Mouse (Mus musculus) neural tube, embryonic 12.5 days (tissue): ENCODE measurements around the gene Trim2. TPM values are rescaled to one million over a fixed set of nuclear protein-coding genes. Genes with fewer than 3 reads are reported as not detected.
A peak's percentile ranks its signal among the peaks of the same experiment; 100 is the strongest.

Experiments
- ATAC-seq: fragments of 200-750 bp; cut with Nextera tagmentation; 2 replicates; pipeline ENCODE4 v1.8.0; 2017; ENCODE audit warnings: low read depth, mild to moderate bottlenecking, moderate TSS enrichment, moderate library complexity; ENCODE audit not compliant: low FRiP score
- H3K27ac ChIP-seq: fragments of 300-500 bp; sonication (generic); 2 replicates; pipeline ENCODE4 v1.5.1; 2016
- H3K27me3 ChIP-seq: fragments of 300-500 bp; sonication (generic); replicated peaks from 2 replicates; pipeline ENCODE4 v1.6.1; 2016; ENCODE audit warnings: mild to moderate bottlenecking
- H3K36me3 ChIP-seq: fragments of 300-500 bp; sonication (generic); 2 replicates; pipeline ENCODE4 v1.6.1; 2016; ENCODE audit warnings: mild to moderate bottlenecking
- H3K4me1 ChIP-seq: fragments of 300-500 bp; sonication (generic); 2 replicates; pipeline ENCODE4 v1.6.1; 2016
- H3K4me2 ChIP-seq: fragments of 300-500 bp; sonication (generic); replicated peaks from 2 replicates; pipeline ENCODE4 v1.6.1; 2016; ENCODE audit warnings: mild to moderate bottlenecking
- H3K4me3 ChIP-seq: fragments of 300-500 bp; sonication (generic); 2 replicates; pipeline ENCODE4 v1.5.1; 2016
- H3K9ac ChIP-seq: fragments of 300-500 bp; sonication (generic); 2 replicates; pipeline ENCODE4 v1.6.1; 2016; ENCODE audit warnings: mild to moderate bottlenecking
- H3K9me3 ChIP-seq: fragments of 300-500 bp; sonication (generic); 2 replicates; pipeline ENCODE4 v1.6.1; 2016; ENCODE audit warnings: mild to moderate bottlenecking
- WGBS: fragments of 180-500 bp; shearing (Covaris S2); methylation state at CpG from one replicate; pipeline ENCODE4 v1.1.7; 2016; 5-methylcytosine and 5-hydroxymethylcytosine counted together
- polyA plus RNA-seq: library from polyadenylated mRNA; unstranded; fragments of >200 nt; fragmentation: Nextera tagmentation; extraction: Ambion mirVana; gene quantifications from 2 replicates; pipeline ENCODE4 v1.2.1, GENCODE M21; 2016

Trim2 gene
- polyA plus RNA-seq, 1 experiment from 2014 or later, result 151 TPM

DNA sequence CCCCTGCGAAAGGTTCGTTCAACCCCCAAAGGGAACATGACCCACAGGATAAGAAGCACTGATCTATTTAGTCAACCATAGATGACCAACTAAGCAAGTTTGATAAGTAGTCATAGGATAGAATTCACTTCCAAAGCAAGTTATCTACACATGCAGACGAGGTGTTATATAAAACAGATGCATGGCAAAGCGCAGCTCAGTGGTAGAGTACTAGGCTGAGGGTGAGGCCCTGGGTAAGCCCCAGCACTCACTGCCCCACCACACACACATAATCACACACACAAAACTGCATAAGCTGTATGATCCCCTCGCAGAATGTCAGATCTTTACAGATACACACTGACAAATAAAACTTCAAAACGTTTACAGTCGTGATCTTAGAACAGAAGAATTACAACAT, 170.2 kb downstream of the Trim2 start:
- H3K27me3 ChIP-seq, result no peaks in the 10 kb centered on the region
- no peak overlapping the region for H3K4me2 ChIP-seq
- no peak for ATAC-seq
- H3K4me1 ChIP-seq, result no peaks in the 10 kb centered on the region
- H3K9ac ChIP-seq, result no peak overlapping the region
- H3K9me3 ChIP-seq, result no peaks in the 10 kb centered on the region
- H3K4me3 ChIP-seq, result no peak overlapping the region
- H3K36me3 ChIP-seq, result no peaks in the 10 kb centered on the region
- WGBS, result 89% methylated on average over 7 of the region's 7 CpGs
- no peak overlapping the region for H3K27ac ChIP-seq

DNA sequence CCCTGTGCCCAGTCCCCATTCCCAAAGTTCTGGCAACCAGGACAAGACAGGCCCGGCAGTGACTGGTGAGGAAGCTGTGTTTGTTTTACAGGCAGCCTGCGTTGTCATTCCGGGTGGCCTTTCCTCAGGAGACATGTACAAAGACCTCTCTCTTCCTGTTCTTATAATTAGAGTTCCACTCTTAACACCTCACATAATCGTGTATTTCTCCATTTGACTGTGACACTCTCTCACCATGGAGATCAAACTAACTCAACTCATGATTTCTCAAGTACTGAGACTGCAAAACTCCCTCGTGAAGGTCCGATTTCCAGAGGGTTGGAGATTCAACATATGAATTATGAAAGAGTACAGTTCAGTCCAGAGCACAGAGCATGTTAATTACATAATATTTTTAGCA, 170.7 kb downstream of the Trim2 start:
- no peak overlapping the region for H3K9ac ChIP-seq
- no peak overlapping the region for H3K4me3 ChIP-seq
- H3K4me2 ChIP-seq, result 0 out of 2 replicates have a peak overlapping the region, but pooled peaks have one; percentile 3
- H3K36me3 ChIP-seq, result no peaks in the 10 kb centered on the region
- H3K27ac ChIP-seq, result no peak overlapping the region
- no peaks in the 10 kb centered on the region for H3K9me3 ChIP-seq
- 73% methylated on average over 6 of the region's 6 CpGs for WGBS
- H3K4me1 ChIP-seq, result no peaks in the 10 kb centered on the region
- no peaks in the 10 kb centered on the region for H3K27me3 ChIP-seq
- no peak for ATAC-seq

DNA sequence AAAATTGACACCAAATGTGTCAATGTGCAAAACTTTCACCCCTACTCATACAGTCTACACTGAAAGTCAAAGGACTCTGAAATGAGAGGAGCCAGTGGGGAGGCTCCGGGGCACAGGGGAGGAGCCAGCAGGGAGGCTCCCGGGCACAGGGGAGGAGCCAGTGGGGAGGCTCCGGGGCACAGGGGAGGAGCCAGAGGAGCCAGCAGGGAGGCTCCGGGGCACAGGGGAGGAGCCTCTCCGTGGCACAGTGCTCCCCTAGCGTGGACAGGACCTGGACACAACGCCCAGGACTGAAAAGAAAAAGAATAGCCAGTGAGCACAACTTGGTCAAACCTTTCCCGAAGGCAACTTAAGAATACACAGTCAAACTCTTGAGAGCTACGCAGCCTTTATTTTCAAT, 171.3 kb downstream of the Trim2 start:
- 30% methylated on average over 9 of the region's 9 CpGs for WGBS
- Histone ChIP-seq H3K9ac (no peak overlapping the region), H3K9me3 (no peaks in the 10 kb centered on the region), H3K36me3 (no peaks in the 10 kb centered on the region), H3K4me2 (0 out of 2 replicates have a peak overlapping the region, but pooled peaks have one; percentile 3), H3K4me3 (no peak overlapping the region), H3K27ac (no peak overlapping the region), H3K27me3 (no peaks in the 10 kb centered on the region), H3K4me1 (no peaks in the 10 kb centered on the region)
- ATAC-seq, result no peak

DNA sequence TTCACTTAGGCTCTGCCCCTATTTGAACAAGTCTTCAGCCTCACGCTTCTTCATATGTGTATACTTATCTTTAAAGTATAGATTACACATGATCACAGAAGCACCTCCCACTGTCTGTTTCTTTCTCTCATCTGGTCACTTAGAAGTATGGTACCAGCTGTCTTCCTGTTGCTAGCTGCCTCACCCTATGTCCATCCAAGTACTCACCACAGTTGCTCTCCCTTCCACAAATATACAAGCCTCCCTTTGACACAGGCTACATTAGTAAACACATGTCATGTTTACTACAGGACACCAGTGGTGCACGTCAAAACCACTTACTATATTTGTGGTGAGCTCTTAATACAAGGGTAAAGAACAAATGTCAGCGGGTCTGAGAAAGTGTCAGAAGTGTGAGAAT, 175.3 kb downstream of the Trim2 start:
- Histone ChIP-seq H3K9me3 (no peaks in the 10 kb centered on the region), H3K4me2 (no peak overlapping the region), H3K4me3 (no peak overlapping the region), H3K27me3 (no peaks in the 10 kb centered on the region), H3K9ac (no peak overlapping the region), H3K36me3 (no peaks in the 10 kb centered on the region), H3K27ac (no peak overlapping the region), H3K4me1 (no peaks in the 10 kb centered on the region)
- WGBS, result 93% methylated on average over 3 of the region's 3 CpGs
- no peak for ATAC-seq

DNA sequence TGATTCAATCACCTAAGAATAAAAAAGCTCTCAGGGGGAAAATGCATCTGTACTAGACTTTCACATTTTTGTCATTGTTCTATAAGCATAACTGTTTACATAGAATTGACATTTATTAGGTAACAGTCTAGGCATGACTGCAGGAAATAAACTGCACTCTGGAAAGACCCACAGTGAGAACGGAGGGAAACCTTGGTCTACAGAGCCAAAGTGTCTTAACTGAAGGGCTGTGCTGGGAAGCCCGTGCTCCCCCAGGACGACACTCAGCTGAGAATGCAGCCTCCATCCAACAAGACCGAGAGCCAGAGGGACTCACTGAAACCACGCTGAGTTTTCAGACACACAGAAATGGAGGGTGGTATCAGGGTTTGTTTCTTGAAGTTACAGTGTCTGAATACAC, 175.9 kb downstream of the Trim2 start:
- Histone ChIP-seq H3K9ac (no peak overlapping the region), H3K4me1 (no peaks in the 10 kb centered on the region), H3K36me3 (no peaks in the 10 kb centered on the region), H3K4me3 (no peak overlapping the region), H3K4me2 (no peak overlapping the region), H3K9me3 (no peaks in the 10 kb centered on the region), H3K27ac (no peak overlapping the region), H3K27me3 (no peaks in the 10 kb centered on the region)
- 69% methylated on average over 5 of the region's 5 CpGs for WGBS
- no peak for ATAC-seq

DNA sequence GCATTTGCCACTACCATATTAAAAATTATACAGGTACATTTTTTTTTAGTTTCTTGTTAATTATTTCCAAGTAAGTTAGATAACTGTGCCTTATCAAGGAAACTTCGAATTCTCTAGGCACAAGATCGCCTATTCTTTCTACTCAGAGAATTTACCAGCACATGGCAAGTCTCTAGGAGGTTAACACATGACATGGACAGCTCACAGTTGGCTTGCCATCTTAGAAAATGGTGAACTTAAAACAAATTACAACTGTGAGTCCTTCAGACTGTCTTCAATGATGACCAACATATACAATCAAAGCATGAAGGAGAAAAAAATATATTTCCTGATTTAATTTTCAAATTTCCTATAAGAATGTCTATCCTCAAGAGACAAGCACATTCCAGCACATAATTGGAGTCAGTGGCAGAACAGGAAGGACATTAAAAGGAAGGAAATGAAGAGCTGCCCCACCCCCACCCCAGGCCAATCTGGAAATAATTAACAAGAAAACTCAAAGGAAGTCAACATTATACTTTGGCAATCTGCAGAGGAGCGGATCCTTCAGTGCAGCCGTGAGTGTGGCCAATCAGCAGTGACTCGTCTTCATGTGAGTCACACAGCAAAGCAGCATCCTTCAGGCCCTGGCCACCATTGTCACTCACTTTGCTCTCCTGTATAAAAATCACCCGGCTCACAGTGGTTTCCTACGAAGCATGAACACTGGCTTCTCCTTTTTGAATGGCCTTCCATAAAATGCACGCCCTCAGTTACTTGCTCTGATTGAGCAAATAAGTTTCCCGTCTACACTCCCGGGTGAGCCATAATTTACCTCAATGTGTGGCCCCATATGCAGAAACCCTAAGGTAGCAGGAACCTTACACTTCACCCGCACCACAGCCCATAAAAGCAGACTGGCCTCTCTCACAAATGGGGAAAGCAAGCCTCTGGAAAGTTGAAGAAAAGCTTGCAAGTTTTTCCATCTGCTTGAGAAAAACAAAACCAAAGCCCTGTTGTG, 177.5 kb downstream of the Trim2 start:
- no peaks in the 10 kb centered on the region for H3K9me3 ChIP-seq
- H3K4me2 ChIP-seq, result no peak overlapping the region
- no peak overlapping the region for H3K27ac ChIP-seq
- no peaks in the 10 kb centered on the region for H3K36me3 ChIP-seq
- H3K4me1 ChIP-seq, result no peaks in the 10 kb centered on the region
- ATAC-seq, result no peak
- H3K27me3 ChIP-seq, result no peaks in the 10 kb centered on the region
- WGBS, result 36% methylated on average over 11 of the region's 11 CpGs
- H3K9ac ChIP-seq, result no peak overlapping the region
- H3K4me3 ChIP-seq, result no peak overlapping the region

DNA sequence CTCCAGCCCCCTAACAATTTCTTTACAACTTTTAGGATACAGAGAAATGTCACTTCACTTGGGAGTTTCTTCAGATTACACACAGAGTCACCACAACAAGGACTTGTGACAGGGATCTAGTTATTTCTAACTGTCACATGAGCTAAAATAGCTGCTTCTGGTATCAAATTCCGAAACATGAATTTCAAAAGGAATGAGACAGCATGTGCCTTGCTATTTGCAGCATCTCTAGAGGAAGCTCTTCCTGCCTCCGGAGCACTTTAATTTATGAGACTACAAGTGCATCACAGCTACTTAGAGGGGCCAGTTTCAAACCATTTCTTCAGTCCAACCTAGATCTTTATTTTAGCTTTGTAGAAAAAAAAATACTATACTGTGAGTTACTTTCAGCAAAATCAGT, 179.2 kb downstream of the Trim2 start:
- Histone ChIP-seq H3K9ac (no peak overlapping the region), H3K4me3 (no peak overlapping the region), H3K9me3 (no peaks in the 10 kb centered on the region), H3K36me3 (no peaks in the 10 kb centered on the region), H3K4me2 (no peak overlapping the region), H3K27me3 (no peaks in the 10 kb centered on the region), H3K4me1 (no peaks in the 10 kb centered on the region), H3K27ac (no peak overlapping the region)
- 66% methylated on average over 2 of the region's 2 CpGs for WGBS
- ATAC-seq, result no peak

DNA sequence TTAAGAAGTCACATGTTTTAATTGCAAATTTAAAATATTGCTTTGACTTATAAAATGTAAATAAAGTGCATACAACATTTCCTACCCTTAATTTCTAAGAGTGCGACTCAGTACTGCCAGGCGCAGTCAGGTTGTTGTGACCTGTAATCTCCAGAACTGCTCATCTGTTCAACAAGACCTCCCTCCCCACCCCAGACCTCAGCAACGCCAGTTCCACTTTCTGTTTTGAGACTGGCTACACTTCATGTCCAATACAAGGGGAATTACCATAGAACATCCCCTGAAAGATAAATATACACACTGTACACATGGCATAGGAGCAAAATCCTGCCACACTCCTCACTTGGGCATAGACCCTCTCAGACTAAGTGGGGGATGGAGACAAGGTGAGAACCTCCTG, 180.0 kb downstream of the Trim2 start:
- H3K27me3 ChIP-seq, result no peaks in the 10 kb centered on the region
- H3K36me3 ChIP-seq, result no peaks in the 10 kb centered on the region
- H3K9me3 ChIP-seq, result no peaks in the 10 kb centered on the region
- H3K9ac ChIP-seq, result no peak overlapping the region
- H3K4me2 ChIP-seq, result no peak overlapping the region
- ATAC-seq, result no peak
- no peaks in the 10 kb centered on the region for H3K4me1 ChIP-seq
- no peak overlapping the region for H3K4me3 ChIP-seq
- WGBS, result 87% methylated on average over 3 of the region's 3 CpGs
- H3K27ac ChIP-seq, result no peak overlapping the region

DNA sequence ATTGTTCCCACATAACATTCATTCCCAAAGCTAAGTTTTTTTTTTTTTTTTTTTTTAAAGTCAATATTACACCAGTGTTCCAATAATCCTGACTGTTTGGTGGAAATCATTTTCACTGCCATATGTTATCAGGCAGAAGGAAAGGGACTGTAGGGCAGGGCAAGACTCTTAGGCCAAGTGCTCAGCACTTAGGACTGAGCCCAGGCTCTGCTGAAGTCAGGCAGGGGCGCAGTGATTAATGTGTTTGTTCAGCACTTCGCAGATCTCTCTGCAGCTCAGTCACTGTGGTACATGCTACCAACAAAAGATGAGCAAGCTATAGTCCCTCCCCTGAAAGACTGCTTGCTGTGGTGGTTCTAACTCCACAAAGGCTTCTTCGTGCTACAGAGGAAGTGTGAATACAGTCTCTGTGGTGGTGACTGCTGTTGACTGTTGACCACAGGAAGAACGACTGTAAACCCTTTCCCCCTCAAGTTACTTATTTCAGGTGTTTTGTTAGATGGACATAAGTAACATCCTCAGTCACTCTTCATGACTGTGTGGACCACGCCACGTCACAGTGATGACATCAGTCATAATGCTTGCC, 180.9 kb downstream of the Trim2 start:
- Histone ChIP-seq H3K27ac (no peak overlapping the region), H3K4me1 (no peaks in the 10 kb centered on the region), H3K27me3 (no peaks in the 10 kb centered on the region), H3K36me3 (no peaks in the 10 kb centered on the region), H3K9me3 (no peaks in the 10 kb centered on the region), H3K9ac (no peak overlapping the region), H3K4me2 (no peak overlapping the region), H3K4me3 (no peak overlapping the region)
- no peak for ATAC-seq
- 54% methylated on average over 6 of the region's 6 CpGs for WGBS

DNA sequence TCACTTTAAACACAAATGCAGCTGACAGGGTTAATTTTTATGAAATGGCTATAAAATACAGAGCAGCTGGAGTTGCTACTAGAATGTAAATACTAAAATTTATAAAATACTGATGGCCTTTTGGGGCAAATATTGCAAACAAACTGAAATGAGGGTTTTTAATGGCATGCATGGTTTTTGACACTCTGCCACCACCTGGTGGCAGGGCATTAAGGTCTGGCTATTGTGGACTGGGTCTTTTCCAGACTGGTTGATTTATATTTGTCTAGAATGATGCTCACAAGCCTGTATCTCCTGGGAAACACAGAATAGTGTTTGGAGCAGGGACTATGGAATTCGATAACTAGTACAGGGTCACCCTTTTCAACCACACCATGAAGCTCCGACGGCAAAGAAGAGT, 183.2 kb downstream of the Trim2 start:
- ATAC-seq, result no peak
- H3K9ac ChIP-seq, result no peak overlapping the region
- no peaks in the 10 kb centered on the region for H3K9me3 ChIP-seq
- H3K4me1 ChIP-seq, result no peaks in the 10 kb centered on the region
- no peak overlapping the region for H3K4me2 ChIP-seq
- 64% methylated on average over 3 of the region's 3 CpGs for WGBS
- no peaks in the 10 kb centered on the region for H3K36me3 ChIP-seq
- H3K27ac ChIP-seq, result no peak overlapping the region
- no peak overlapping the region for H3K4me3 ChIP-seq
- no peaks in the 10 kb centered on the region for H3K27me3 ChIP-seq

DNA sequence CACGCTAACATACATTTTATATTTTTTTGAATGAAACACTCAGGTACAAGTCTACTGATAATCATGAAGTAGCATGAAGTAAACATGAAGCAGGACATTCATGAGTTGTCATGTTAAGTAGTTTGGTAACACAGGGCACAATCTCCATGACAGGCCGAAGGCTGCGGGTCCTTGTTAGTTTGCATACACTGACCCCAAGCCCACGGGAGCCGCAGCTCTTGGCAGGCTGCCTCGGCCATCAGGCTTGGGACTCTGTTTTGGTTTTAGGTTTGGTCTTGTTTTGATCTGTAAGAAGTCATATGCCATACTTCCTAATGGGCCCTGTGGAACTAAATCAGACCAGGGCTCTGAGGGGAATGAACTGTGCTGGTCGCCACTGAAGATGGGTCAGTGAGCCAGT, 188.0 kb downstream of the Trim2 start:
- no peak for ATAC-seq
- Histone ChIP-seq H3K4me2 (no peak overlapping the region), H3K4me3 (no peak overlapping the region), H3K36me3 (no peaks in the 10 kb centered on the region), H3K27ac (no peak overlapping the region), H3K27me3 (no peaks in the 10 kb centered on the region), H3K9me3 (no peaks in the 10 kb centered on the region), H3K9ac (no peak overlapping the region), H3K4me1 (no peaks in the 10 kb centered on the region)
- WGBS, result 78% methylated on average over 7 of the region's 7 CpGs

DNA sequence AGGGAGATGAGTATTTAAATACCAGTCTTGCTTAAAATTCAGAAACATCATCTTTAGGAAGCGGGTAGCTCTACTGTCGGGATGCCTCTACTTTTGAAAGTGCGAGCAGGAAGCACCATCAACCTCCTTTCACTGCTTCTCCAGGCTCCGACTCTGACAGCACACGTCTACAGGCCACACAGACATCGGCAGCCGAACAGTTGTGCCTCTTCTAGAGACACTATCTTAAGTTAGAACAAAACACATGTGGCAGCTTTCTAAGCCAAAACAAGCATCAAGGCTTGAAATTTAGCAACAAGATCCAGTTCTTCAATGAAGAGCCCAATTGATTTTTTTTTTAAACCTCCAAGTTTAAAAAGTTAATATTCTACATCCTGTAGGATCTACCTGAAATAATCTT, 188.5 kb downstream of the Trim2 start:
- 87% methylated on average over 7 of the region's 7 CpGs for WGBS
- H3K27me3 ChIP-seq, result no peaks in the 10 kb centered on the region
- no peak for ATAC-seq
- H3K9ac ChIP-seq, result no peak overlapping the region
- no peak overlapping the region for H3K27ac ChIP-seq
- H3K4me1 ChIP-seq, result no peaks in the 10 kb centered on the region
- no peak overlapping the region for H3K4me3 ChIP-seq
- no peaks in the 10 kb centered on the region for H3K9me3 ChIP-seq
- no peaks in the 10 kb centered on the region for H3K36me3 ChIP-seq
- no peak overlapping the region for H3K4me2 ChIP-seq
